Mouse (Mus musculus): ENCODE measurements around the gene Cep112. TPM values are rescaled to one million over a fixed set of nuclear protein-coding genes. Genes with fewer than 3 reads are reported as not detected.

Cep112 gene
- polyA plus RNA-seq, 1 experiment from 2014 or later: 28.7 TPM

- H3K27me3 ChIP-seq (ENCODE audit: control insufficient read depth, insufficient read depth, low read length): no peaks in the 10 kb centered on the region
- no peak for ATAC-seq (ENCODE audit: low FRiP score, low TSS enrichment)
- no peak overlapping the region for H3K4me3 ChIP-seq (replicated peaks; ENCODE audit: low read depth, low read length)
- no peak overlapping the region for H3K4me2 ChIP-seq (ENCODE audit: low read length)
- H3K36me3 ChIP-seq (ENCODE audit: control insufficient read depth, insufficient read depth, low read length): no peaks in the 10 kb centered on the region
- DNase-seq: no peak
- no peak overlapping the region for H3K27ac ChIP-seq (replicated peaks; ENCODE audit: low read depth, low read length)
- H3K9ac ChIP-seq (replicated peaks; ENCODE audit: low read length): no peak overlapping the region
- no peaks in the 10 kb centered on the region for H3K9me3 ChIP-seq (ENCODE audit: control insufficient read depth, low read length)
- 93% methylated on average over 3 of the region's 3 CpGs for WGBS
- H3K4me1 ChIP-seq (ENCODE audit: control insufficient read depth, insufficient read depth, low read length): no peaks in the 10 kb centered on the region
These were observed 384.6 kb downstream of the Cep112 start for GRCm38 (mm10) chr11:108809626-108810025.

- no peak overlapping the region for H3K27ac ChIP-seq (replicated peaks; ENCODE audit: low read depth, low read length)
- no peak overlapping the region for H3K4me3 ChIP-seq (replicated peaks; ENCODE audit: low read depth, low read length)
- ATAC-seq (ENCODE audit: low FRiP score, low TSS enrichment) (no peak), DNase-seq (no peak)
- no peaks in the 10 kb centered on the region for H3K27me3 ChIP-seq (ENCODE audit: control insufficient read depth, insufficient read depth, low read length)
- 0 out of 2 replicates have a peak, but pooled peaks cover 3% of the 10 kb centered on the region for H3K9me3 ChIP-seq (ENCODE audit: control insufficient read depth, low read length)
- 0 out of 2 replicates have a peak, but pooled peaks cover 3% of the 10 kb centered on the region for H3K36me3 ChIP-seq (ENCODE audit: control insufficient read depth, insufficient read depth, low read length)
- H3K4me2 ChIP-seq (ENCODE audit: low read length): no peak overlapping the region
- H3K4me1 ChIP-seq (ENCODE audit: control insufficient read depth, insufficient read depth, low read length): no peaks in the 10 kb centered on the region
- 57% methylated on average over 4 of the region's 4 CpGs for whole genome bisulfite sequencing
- H3K9ac ChIP-seq (replicated peaks; ENCODE audit: low read length): no peak overlapping the region
These were observed 396.8 kb downstream of the Cep112 start for GRCm38 (mm10) chr11:108821771-108822170.

- Histone ChIP-seq H3K4me2 (ENCODE audit: low read length) (no peak overlapping the region), H3K9ac (replicated peaks; ENCODE audit: low read length) (no peak overlapping the region), H3K27me3 (ENCODE audit: control insufficient read depth, insufficient read depth, low read length) (no peaks in the 10 kb centered on the region), H3K4me3 (replicated peaks; ENCODE audit: low read depth, low read length) (no peak overlapping the region), H3K4me1 (ENCODE audit: control insufficient read depth, insufficient read depth, low read length) (no peaks in the 10 kb centered on the region), H3K27ac (replicated peaks; ENCODE audit: low read depth, low read length) (no peak overlapping the region), H3K9me3 (ENCODE audit: control insufficient read depth, low read length) (0 out of 2 replicates have a peak, but pooled peaks cover 3% of the 10 kb centered on the region), H3K36me3 (ENCODE audit: control insufficient read depth, insufficient read depth, low read length) (0 out of 2 replicates have a peak, but pooled peaks cover 3% of the 10 kb centered on the region)
- ATAC-seq (ENCODE audit: low FRiP score, low TSS enrichment) (no peak), DNase-seq (no peak)
- 68% methylated on average over 7 of the region's 7 CpGs for WGBS
These were observed 397.3 kb downstream of the Cep112 start for GRCm38 (mm10) chr11:108822257-108822656.

DNA sequence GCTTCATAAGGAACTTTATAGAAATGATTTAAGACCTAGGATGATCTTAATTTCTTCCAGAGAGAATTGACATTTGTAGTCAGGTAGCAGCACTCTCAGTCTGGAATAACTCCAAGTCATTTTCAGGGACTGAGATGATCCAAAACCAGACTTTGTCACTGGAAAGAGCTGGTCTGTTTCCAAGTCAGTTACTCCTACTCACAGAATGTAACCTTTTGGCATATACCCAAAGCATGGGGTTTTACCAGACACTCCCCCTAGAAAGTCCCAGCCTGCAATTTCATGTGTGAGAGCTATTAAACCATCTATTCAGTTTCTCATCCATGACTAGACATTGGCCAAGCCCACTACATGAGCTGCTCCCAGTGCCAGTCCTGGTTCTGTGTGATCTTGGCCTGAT, 402.3 kb downstream of the Cep112 start:
- DNase-seq (no peak), ATAC-seq (ENCODE audit: low FRiP score, low TSS enrichment) (no peak)
- Histone ChIP-seq H3K4me2 (ENCODE audit: low read length) (no peak overlapping the region), H3K27me3 (ENCODE audit: control insufficient read depth, insufficient read depth, low read length) (no peaks in the 10 kb centered on the region), H3K9me3 (ENCODE audit: control insufficient read depth, low read length) (0 out of 2 replicates have a peak, but pooled peaks cover 3% of the 10 kb centered on the region), H3K4me1 (ENCODE audit: control insufficient read depth, insufficient read depth, low read length) (no peaks in the 10 kb centered on the region), H3K27ac (replicated peaks; ENCODE audit: low read depth, low read length) (no peak overlapping the region), H3K9ac (replicated peaks; ENCODE audit: low read length) (no peak overlapping the region), H3K36me3 (ENCODE audit: control insufficient read depth, insufficient read depth, low read length) (0 out of 2 replicates have a peak, but pooled peaks cover 3% of the 10 kb centered on the region), H3K4me3 (replicated peaks; ENCODE audit: low read depth, low read length) (no peak overlapping the region)

DNA sequence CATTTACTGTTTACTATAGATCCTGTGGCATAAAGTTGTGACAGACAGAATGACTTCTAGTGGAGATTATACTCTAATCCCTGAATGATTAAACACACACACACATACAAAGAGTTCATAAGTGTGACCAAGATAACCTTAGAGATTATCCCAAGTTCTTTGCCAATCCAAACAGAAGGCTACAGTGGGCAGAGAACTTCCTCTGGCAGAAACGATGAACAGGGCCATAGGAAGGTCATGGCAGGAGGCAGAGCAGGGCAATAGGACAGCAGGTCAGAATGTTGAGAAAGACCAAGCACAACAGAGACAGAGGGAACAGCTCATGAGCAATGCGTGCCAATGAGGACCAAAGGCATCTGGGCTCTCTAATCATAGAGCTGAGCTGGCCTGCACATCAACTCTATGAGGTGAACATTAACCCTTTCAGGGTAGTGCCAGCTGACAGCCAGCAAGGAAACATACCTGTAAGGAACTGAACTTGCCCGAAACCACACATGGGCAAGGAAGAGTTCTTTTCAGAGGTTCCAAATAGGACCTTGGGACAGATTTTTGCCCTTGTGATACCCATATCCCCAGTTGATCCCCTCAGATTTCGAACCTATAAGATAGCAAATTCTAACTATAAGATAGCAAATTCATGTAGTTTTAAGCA, 403.5 kb downstream of the Cep112 start:
- Histone ChIP-seq H3K4me2 (ENCODE audit: low read length) (no peak overlapping the region), H3K9ac (replicated peaks; ENCODE audit: low read length) (no peak overlapping the region), H3K4me1 (ENCODE audit: control insufficient read depth, insufficient read depth, low read length) (no peaks in the 10 kb centered on the region), H3K9me3 (ENCODE audit: control insufficient read depth, low read length) (0 out of 2 replicates have a peak, but pooled peaks cover 3% of the 10 kb centered on the region), H3K27me3 (ENCODE audit: control insufficient read depth, insufficient read depth, low read length) (no peaks in the 10 kb centered on the region), H3K4me3 (replicated peaks; ENCODE audit: low read depth, low read length) (no peak overlapping the region), H3K36me3 (ENCODE audit: control insufficient read depth, insufficient read depth, low read length) (0 out of 2 replicates have a peak, but pooled peaks cover 3% of the 10 kb centered on the region), H3K27ac (replicated peaks; ENCODE audit: low read depth, low read length) (no peak overlapping the region)
- DNase-seq (no peak), ATAC-seq (ENCODE audit: low FRiP score, low TSS enrichment) (no peak)
- WGBS: 85% methylated on average over 4 of the region's 4 CpGs

DNA sequence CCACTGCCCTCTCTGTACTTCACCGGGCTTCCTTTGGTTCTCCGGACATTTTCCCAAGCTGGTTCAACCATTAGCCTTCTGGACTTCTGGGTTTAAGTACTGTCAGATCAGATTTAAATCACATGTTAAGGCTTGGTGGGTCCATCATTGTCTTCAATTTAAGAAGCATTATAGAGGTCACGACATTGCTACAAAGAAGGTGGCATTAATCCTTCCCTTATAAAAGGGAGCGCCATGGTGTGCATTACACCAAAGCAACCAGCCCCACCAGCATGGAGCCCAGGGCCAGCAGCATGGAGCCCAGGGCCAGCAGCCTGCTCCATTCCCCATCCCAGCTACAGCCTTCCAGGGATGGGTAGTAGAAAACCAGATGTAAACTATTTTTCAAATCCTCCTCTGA, 411.7 kb downstream of the Cep112 start:
- H3K9me3 ChIP-seq (ENCODE audit: control insufficient read depth, low read length): no peaks in the 10 kb centered on the region

DNA sequence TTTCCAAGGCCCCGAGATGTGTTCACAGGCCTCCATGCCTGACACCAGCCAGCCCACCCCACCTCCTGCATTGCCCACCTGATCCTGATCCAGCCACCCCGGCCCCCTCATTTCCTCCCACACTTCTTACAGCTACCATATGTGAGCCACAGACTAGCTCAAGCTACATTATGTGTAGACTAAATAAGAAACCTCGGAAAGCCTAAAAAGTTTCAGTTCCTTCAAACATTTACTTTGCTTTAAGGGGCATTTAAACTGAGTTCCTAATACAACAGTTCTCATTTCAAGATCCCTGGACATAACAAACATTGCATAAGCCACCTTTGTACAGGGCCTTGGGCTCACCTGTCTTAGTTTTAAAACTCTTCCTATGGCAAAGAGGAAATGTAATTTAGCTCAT, 415.2 kb downstream of the Cep112 start:
- Histone ChIP-seq H3K4me2 (ENCODE audit: low read length) (no peak overlapping the region), H3K4me1 (ENCODE audit: control insufficient read depth, insufficient read depth, low read length) (0 out of 2 replicates have a peak, but pooled peaks cover 3% of the 10 kb centered on the region), H3K9me3 (ENCODE audit: control insufficient read depth, low read length) (no peaks in the 10 kb centered on the region), H3K9ac (replicated peaks; ENCODE audit: low read length) (no peak overlapping the region), H3K4me3 (replicated peaks; ENCODE audit: low read depth, low read length) (no peak overlapping the region), H3K27me3 (ENCODE audit: control insufficient read depth, insufficient read depth, low read length) (no peaks in the 10 kb centered on the region), H3K27ac (replicated peaks; ENCODE audit: low read depth, low read length) (no peak overlapping the region), H3K36me3 (ENCODE audit: control insufficient read depth, insufficient read depth, low read length) (no peaks in the 10 kb centered on the region)
- DNase-seq (no peak), ATAC-seq (ENCODE audit: low FRiP score, low TSS enrichment) (no peak)
- WGBS: 91% methylated on average over 3 of the region's 3 CpGs

More for the DNA sequence above, 411.7 kb downstream of the Cep112 start:
- H3K27ac ChIP-seq (replicated peaks; ENCODE audit: low read depth, low read length): no peak overlapping the region
- H3K4me3 ChIP-seq (replicated peaks; ENCODE audit: low read depth, low read length): no peak overlapping the region
- no peaks in the 10 kb centered on the region for H3K27me3 ChIP-seq (ENCODE audit: control insufficient read depth, insufficient read depth, low read length)
- H3K4me1 ChIP-seq (ENCODE audit: control insufficient read depth, insufficient read depth, low read length): 0 out of 2 replicates have a peak, but pooled peaks cover 3% of the 10 kb centered on the region
- 18% methylated on average over 4 of the region's 4 CpGs for WGBS
- no peak overlapping the region for H3K9ac ChIP-seq (replicated peaks; ENCODE audit: low read length)
- no peak for ATAC-seq (ENCODE audit: low FRiP score, low TSS enrichment)
- H3K4me2 ChIP-seq (ENCODE audit: low read length): no peak overlapping the region
- no peaks in the 10 kb centered on the region for H3K36me3 ChIP-seq (ENCODE audit: control insufficient read depth, insufficient read depth, low read length)
- no peak for DNase-seq

GRCm38 (mm10) chr11:108842765-108843164, 417.8 kb downstream of the Cep112 start:
- Histone ChIP-seq H3K4me2 (ENCODE audit: low read length) (no peak overlapping the region), H3K4me3 (replicated peaks; ENCODE audit: low read depth, low read length) (no peak overlapping the region), H3K27me3 (ENCODE audit: control insufficient read depth, insufficient read depth, low read length) (no peaks in the 10 kb centered on the region), H3K4me1 (ENCODE audit: control insufficient read depth, insufficient read depth, low read length) (no peaks in the 10 kb centered on the region), H3K9me3 (ENCODE audit: control insufficient read depth, low read length) (no peaks in the 10 kb centered on the region), H3K36me3 (ENCODE audit: control insufficient read depth, insufficient read depth, low read length) (no peaks in the 10 kb centered on the region), H3K27ac (replicated peaks; ENCODE audit: low read depth, low read length) (no peak overlapping the region), H3K9ac (replicated peaks; ENCODE audit: low read length) (no peak overlapping the region)
- no peak for ATAC-seq (ENCODE audit: low FRiP score, low TSS enrichment)
- WGBS: 61% methylated on average over 2 of the region's 2 CpGs
- no peak for DNase-seq

DNA sequence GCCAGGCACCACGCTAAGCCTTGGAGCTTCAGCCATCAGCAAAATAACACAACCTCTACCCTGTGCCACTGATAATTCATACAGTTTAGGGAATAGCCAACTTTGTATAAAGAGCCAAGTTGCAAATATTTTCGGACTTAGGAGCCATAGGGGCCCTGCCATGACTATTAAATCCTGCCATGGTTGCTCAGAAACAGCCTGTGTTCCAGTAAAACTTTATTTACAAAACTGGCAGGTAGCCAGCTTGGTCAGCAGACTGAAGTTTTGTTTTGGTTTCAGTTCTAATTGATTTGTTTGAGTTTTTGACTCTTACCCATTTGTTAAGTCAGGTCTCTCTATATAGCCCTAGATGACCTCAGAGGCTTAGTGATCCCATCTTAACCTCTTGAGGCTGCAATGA, 421.0 kb downstream of the Cep112 start:
- Histone ChIP-seq H3K4me1 (ENCODE audit: control insufficient read depth, insufficient read depth, low read length) (no peaks in the 10 kb centered on the region), H3K9ac (replicated peaks; ENCODE audit: low read length) (no peak overlapping the region), H3K27me3 (ENCODE audit: control insufficient read depth, insufficient read depth, low read length) (no peaks in the 10 kb centered on the region), H3K9me3 (ENCODE audit: control insufficient read depth, low read length) (no peaks in the 10 kb centered on the region), H3K4me2 (ENCODE audit: low read length) (no peak overlapping the region), H3K36me3 (ENCODE audit: control insufficient read depth, insufficient read depth, low read length) (no peaks in the 10 kb centered on the region), H3K4me3 (replicated peaks; ENCODE audit: low read depth, low read length) (no peak overlapping the region), H3K27ac (replicated peaks; ENCODE audit: low read depth, low read length) (no peak overlapping the region)
- DNase-seq (no peak), ATAC-seq (ENCODE audit: low FRiP score, low TSS enrichment) (no peak)
- 71% methylated on average over 2 of the region's 2 CpGs for WGBS

Data from midbrain, embryonic 14.5 days (tissue).